Comparison of ENCODE assay signal across 20 mouse cellular contexts in the genomic region with DNA sequence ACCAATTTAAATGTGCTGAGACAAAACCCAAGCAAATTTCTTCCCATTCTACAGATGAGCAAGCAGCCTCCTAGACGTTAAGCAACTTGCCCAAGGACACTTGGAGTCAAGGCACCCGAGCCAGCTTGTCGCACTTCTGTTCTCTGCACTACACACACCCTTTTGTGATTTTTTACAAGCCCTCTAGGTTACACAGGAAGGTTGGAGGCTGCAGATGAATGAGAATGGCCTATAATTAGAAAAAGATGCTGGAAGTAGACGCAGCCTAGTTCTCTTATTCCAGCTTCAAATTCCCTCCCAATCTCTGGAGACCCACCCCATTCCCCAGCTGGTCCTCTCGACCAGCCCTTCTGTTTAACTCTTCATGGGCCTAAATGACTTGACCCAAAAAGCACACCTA. TPM values are rescaled to one million over a fixed set of nuclear protein-coding genes. Genes with fewer than 3 reads are reported as not detected.
DNase-seq lines count a peak whose midpoint lies in the region; ATAC-seq and TF ChIP-seq lines count a peak whose summit lies in the region.
"Had no signal": no experiment of that assay in that cellular context is flagged by ENCODE, and none has a peak within 500 bp of the region (broad histone marks: within the 10 kb centered on the region; RNA-seq: fewer than 3 reads in every experiment).

No protein-coding gene starts in this region.

- H3K27me3 ChIP-seq in E14TG2a.4 (ENCODE audit: insufficient read depth, low read length): no peaks in the 10 kb centered on the region
- H3K27me3 ChIP-seq in embryonic facial prominence, embryonic 10.5 days (replicated peaks; ENCODE audit: low read depth, poor library complexity, severe bottlenecking): no peaks in the 10 kb centered on the region
- H3K27me3 ChIP-seq in limb, embryonic 11.5 days (ENCODE audit: control insufficient read depth, insufficient read depth, low read length): no peaks in the 10 kb centered on the region
- H3K27me3 ChIP-seq: heart, embryonic 12.5 days; liver, embryonic 15.5 days had no signal

- H3K27ac ChIP-seq in embryonic facial prominence, embryonic 10.5 days (replicated peaks): peak overlapping the region; percentile 79
- H3K27ac ChIP-seq in limb, embryonic 11.5 days (replicated peaks; ENCODE audit: low read depth, low read length): 0 out of 2 replicates have a peak overlapping the region, but pooled peaks have one; percentile 36
- H3K27ac ChIP-seq: liver, embryonic 15.5 days had no signal

- H3K4me2 ChIP-seq in limb, embryonic 11.5 days (ENCODE audit: low read depth, severe bottlenecking): no peak overlapping the region
- H3K4me2 ChIP-seq: heart, embryonic 12.5 days; liver, embryonic 15.5 days had no signal

- no peaks in the 10 kb centered on the region for H3K9me3 ChIP-seq in E14TG2a.4 (ENCODE audit: low read length)
- H3K9me3 ChIP-seq in embryonic facial prominence, embryonic 10.5 days: no peaks in the 10 kb centered on the region
- no peaks in the 10 kb centered on the region for H3K9me3 ChIP-seq in limb, embryonic 11.5 days (ENCODE audit: control insufficient read depth, low read length)
- H3K9me3 ChIP-seq: heart, embryonic 12.5 days; liver, embryonic 15.5 days had no signal

- H3K4me1 ChIP-seq in E14TG2a.4 (replicated peaks; ENCODE audit: low read depth, low read length): peaks cover 48% of the 10 kb centered on the region
- H3K4me1 ChIP-seq in embryonic facial prominence, embryonic 10.5 days: peaks cover 43% of the 10 kb centered on the region
- peaks cover 11% of the 10 kb centered on the region for H3K4me1 ChIP-seq in limb, embryonic 11.5 days (ENCODE audit: control insufficient read depth, insufficient read depth, low read length)

- ATAC-seq in limb, embryonic 11.5 days (ENCODE audit: insufficient number of reproducible peaks, low FRiP score, low TSS enrichment, low read depth): peak; percentile 22; the same call in 1 of the 2 replicates
- ATAC-seq: activated CD4-positive, CD25-positive, alpha-beta regulatory T cell, adult 4 months; CD4-positive, CD25-positive, alpha-beta regulatory T cell, adult 4 months; inflammation-experienced regulatory T-cells, adult 6 months; lung, postnatal 0 days had no signal

- DNase-seq in A20 (ENCODE audit: low read depth, low spot score): peak; percentile 48
- DNase-seq in embryonic facial prominence, embryonic 10.5 days (ENCODE audit: low spot score): peak; percentile 43
- peak; percentile 66 for DNase-seq in limb, embryonic 11.5 days (ENCODE audit: low spot score)
- no peak for DNase-seq in testis, postnatal 10 days (ENCODE audit: low spot score)
- no peak for DNase-seq in adrenal gland, postnatal 25 days
- no peak for DNase-seq in ovary, postnatal 10 days (ENCODE audit: low spot score)
- DNase-seq: cerebellum, adult 8-10 months; gastrocnemius, postnatal 36 days; heart, postnatal 36 days; kidney, adult 9 months; kidney, postnatal 36 days; right cerebral cortex, postnatal 14 days; thymus, postnatal 4 days had no signal

- no peak overlapping the region for H3K9ac ChIP-seq in limb, embryonic 11.5 days (ENCODE audit: low read length)
- H3K9ac ChIP-seq: heart, embryonic 12.5 days; liver, embryonic 15.5 days had no signal

- peaks cover 10% of the 10 kb centered on the region for H3K36me3 ChIP-seq in E14TG2a.4 (ENCODE audit: insufficient read depth, low read length)
- peaks cover 6% of the 10 kb centered on the region for H3K36me3 ChIP-seq in embryonic facial prominence, embryonic 10.5 days (replicated peaks)
- H3K36me3 ChIP-seq in limb, embryonic 11.5 days (ENCODE audit: control insufficient read depth, insufficient read depth, low read length): no peaks in the 10 kb centered on the region; the same call in 1 of the 2 replicates
- H3K36me3 ChIP-seq: heart, embryonic 12.5 days had no signal

- 16% methylated on average over 5 of the region's 5 CpGs for WGBS in embryonic facial prominence, embryonic 10.5 days
- WGBS in limb, embryonic 11.5 days: 3% methylated on average over 5 of the region's 5 CpGs

- H3K4me3 ChIP-seq in E14TG2a.4 (replicated peaks; ENCODE audit: low read length): 0 out of 2 replicates have a peak overlapping the region, but pooled peaks have one; percentile 17
- H3K4me3 ChIP-seq in embryonic facial prominence, embryonic 10.5 days: no peak overlapping the region
- no peak overlapping the region for H3K4me3 ChIP-seq in limb, embryonic 11.5 days (ENCODE audit: low read depth, low read length)
- H3K4me3 ChIP-seq: heart, embryonic 12.5 days; liver, embryonic 15.5 days had no signal

- no peak for TF ChIP-seq CTCF in E14TG2a.4 (conservative IDR thresholded peaks at IDR 0.05; ENCODE audit: low read length)

RNA-seq across cellular contexts. Expression of gene Psip1, which starts 2.9 kb away (rescaled TPM):
- polyA plus RNA-seq in embryonic facial prominence, embryonic 10.5 days (2016; fragmentation: Nextera tagmentation; extraction: Ambion mirVana): 259 and 278 TPM in 2 replicates
- polyA plus RNA-seq in limb, embryonic 11.5 days (2014; fragmentation: Nextera tagmentation; extraction: Ambion mirVana): 313 and 341 TPM in 2 replicates
- total RNA-seq in adrenal gland, postnatal 25 days (2021): 58.7 and 67.3 TPM in 2 replicates

RNA-seq across cellular contexts. Expression of gene Ccdc171, which starts 36.2 kb away (rescaled TPM):
- 5.5 and 6.1 TPM in 2 replicates for polyA plus RNA-seq in embryonic facial prominence, embryonic 10.5 days (2016; fragmentation: Nextera tagmentation; extraction: Ambion mirVana)
- 5.2 and 5.9 TPM in 2 replicates for polyA plus RNA-seq in limb, embryonic 11.5 days (2014; fragmentation: Nextera tagmentation; extraction: Ambion mirVana)
- 3.6 and 3.7 TPM in 2 replicates for total RNA-seq in adrenal gland, postnatal 25 days (2021)

Comparison
In these comparisons a context has a peak if more than half of its experiments do, and no peak if none do; other contexts are left out.
1. DNase-seq: peak in A20 (single experiment), embryonic facial prominence, embryonic 10.5 days (single experiment) and limb, embryonic 11.5 days (single experiment); none in testis, postnatal 10 days (single experiment), adrenal gland, postnatal 25 days (single experiment) and ovary, postnatal 10 days (single experiment).